Mouse (Mus musculus) gonadal fat pad, adult 2 months (tissue): ENCODE results near the gene Ints11. TPM values are rescaled to one million over a fixed set of nuclear protein-coding genes. Genes with fewer than 3 reads are reported as not detected.

Experiments
- DNase-seq: peaks from one replicate; pipeline ENCODE4 v3.0.0-alpha.2; 2012; ENCODE audit warnings: low read depth
- polyA plus RNA-seq: library from polyadenylated mRNA; depleted of rRNA; stranded (reverse); fragments of >200 nt; gene quantifications from 2 replicates; pipeline ENCODE4 v1.2.3, GENCODE M21; 2012; rRNA removed

The Ints11 gene
- polyA plus RNA-seq = 33.7 and 36.5 TPM in 2 replicates

- no peak for DNase-seq
Observed at GRCm38 (mm10) chr4:155869317-155870033, at the start of gene Ints11, which contains the start of gene Cptp. Ints11 (plus strand) TSS chr4:155869546. Cptp (minus strand) TSS chr4:155869440.

- DNase-seq = no peak
Observed at GRCm38 (mm10) chr4:155821025-155821424, 48.3 kb upstream of the Ints11 start.

GRCm38 (mm10) chr4:155823443-155823842 lies 45.9 kb upstream of the Ints11 start:
- DNase-seq = no peak

GRCm38 (mm10) chr4:155829866-155830265 lies 39.5 kb upstream of the Ints11 start:
- peak; percentile 97 for DNase-seq

GRCm38 (mm10) chr4:155830596-155830995 lies 38.8 kb upstream of the Ints11 start:
- DNase-seq = no peak

GRCm38 (mm10) chr4:155831205-155831766 lies 38.1 kb upstream of the Ints11 start, which contains the start of gene Aurkaip1:
Aurkaip1 (plus strand) TSS chr4:155831272.
- DNase-seq = peak; percentile 44

- no peak for DNase-seq
Observed at GRCm38 (mm10) chr4:155831831-155832230, 37.5 kb upstream of the Ints11 start.

- no peak for DNase-seq
Observed at GRCm38 (mm10) chr4:155832321-155832720, 37.0 kb upstream of the Ints11 start.

- no peak for DNase-seq
Observed at GRCm38 (mm10) chr4:155833234-155833633, 36.1 kb upstream of the Ints11 start.

- no peak for DNase-seq
Observed at GRCm38 (mm10) chr4:155833836-155834235, 35.5 kb upstream of the Ints11 start.

GRCm38 (mm10) chr4:155837404-155838010 lies 31.8 kb upstream of the Ints11 start:
- no peak for DNase-seq

- no peak for DNase-seq
Observed at GRCm38 (mm10) chr4:155838187-155839153, 30.9 kb upstream of the Ints11 start.

- DNase-seq = no peak
Observed at GRCm38 (mm10) chr4:155839483-155839910, 29.8 kb upstream of the Ints11 start, which contains the start of gene Mxra8. Mxra8 (plus strand) TSS chr4:155839680.

GRCm38 (mm10) chr4:155840076-155841002 lies 29.0 kb upstream of the Ints11 start:
- no peak for DNase-seq

- DNase-seq = no peak
Observed at GRCm38 (mm10) chr4:155841003-155841454, 28.3 kb upstream of the Ints11 start.

GRCm38 (mm10) chr4:155841651-155842270 lies 27.6 kb upstream of the Ints11 start:
- no peak for DNase-seq

- no peak for DNase-seq
Observed at GRCm38 (mm10) chr4:155843231-155843630, 26.1 kb upstream of the Ints11 start.

GRCm38 (mm10) chr4:155846871-155847578 lies 22.3 kb upstream of the Ints11 start, which contains the start of gene Dvl1:
Dvl1 (plus strand) TSS chr4:155847402.
- DNase-seq = no peak
